Mouse (Mus musculus) testis, adult 2 months (tissue): ENCODE results near the gene Nod1.

Experiments used
- CTCF ChIP-seq: fragments of 200-500 bp; IDR thresholded peaks from 2 replicates; pipeline ENCODE4 v1.5.1; 2012; ENCODE audit warnings: low read depth, mild to moderate bottlenecking, inconsistent platforms, low read length, moderate library complexity; ENCODE audit not compliant: control insufficient read depth, insufficient read depth, insufficient replicate concordance
- POLR2A ChIP-seq: fragments of 200-500 bp; IDR thresholded peaks from 2 replicates; pipeline ENCODE4 v1.6.1; 2012; ENCODE audit warnings: low read depth, mild to moderate bottlenecking, inconsistent platforms, low read length, moderate library complexity; ENCODE audit not compliant: control insufficient read depth

DNA sequence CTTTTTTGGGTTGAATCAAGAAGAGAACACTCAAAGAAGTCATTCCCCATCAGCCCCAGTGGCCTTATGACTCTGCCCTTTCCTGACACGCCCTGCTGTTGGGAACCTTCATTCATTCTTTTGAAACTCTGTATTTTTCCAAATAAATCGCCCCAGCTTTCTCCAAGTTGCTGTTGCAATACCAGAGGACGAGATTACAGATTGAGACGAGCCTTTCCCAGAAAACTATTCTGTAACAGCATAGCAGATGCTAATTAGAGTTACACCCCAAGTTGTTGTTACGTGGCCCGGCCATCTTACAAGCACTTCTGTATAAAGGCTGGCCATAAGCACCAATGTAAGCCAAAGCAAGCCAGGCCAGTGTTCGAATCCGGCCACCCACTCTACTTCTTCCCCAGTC lies 14.8 kb downstream of the Nod1 start:
- TF ChIP-seq CTCF (no peak), POLR2A (no peak)
